Mouse (Mus musculus) MEL (cell line): ENCODE data around the gene Mmp21.

Source experiments
- BHLHE40 ChIP-seq: IDR thresholded peaks from 2 replicates; pipeline ENCODE4 v1.6.1; 2012; ENCODE audit warnings: low read depth, mild to moderate bottlenecking, inconsistent platforms, low read length, improper control_type of control experiment, borderline replicate concordance
- CTCF ChIP-seq, 3 experiments: IDR thresholded peaks in 2 of 3; conservative IDR thresholded peaks in 1 of 3; 2 replicates each; pipeline ENCODE4 v1.5.1; 2011 to 2012; ENCODE audit warnings: low read length in 3 of 3, low read depth in 2 of 3, mild to moderate bottlenecking in 2 of 3, improper control_type of control experiment in 1 of 3, inconsistent platforms in 1 of 3, mixed read lengths in 1 of 3, moderate library complexity in 1 of 3; ENCODE audit not compliant: control insufficient read depth in 1 of 3, insufficient read depth in 1 of 3, poor library complexity in 1 of 3, severe bottlenecking in 1 of 3
- EP300 ChIP-seq, 2 experiments: IDR thresholded peaks; 2 replicates each; pipeline ENCODE4 v1.6.1; 2011; ENCODE audit warnings: improper control_type of control experiment in 2 of 2, low read length in 2 of 2, low read depth in 1 of 2, mild to moderate bottlenecking in 1 of 2
- GATA1 ChIP-seq: IDR thresholded peaks from 2 replicates; pipeline ENCODE4 v1.6.1; 2011; ENCODE audit warnings: low read depth, low read length, improper control_type of control experiment
- HCFC1 ChIP-seq: IDR thresholded peaks from 2 replicates; pipeline ENCODE4 v1.6.1; 2012; ENCODE audit warnings: low read depth, mild to moderate bottlenecking, inconsistent platforms, low read length, improper control_type of control experiment, moderate library complexity
- MAZ ChIP-seq: IDR thresholded peaks from 2 replicates; pipeline ENCODE4 v1.6.1; 2012; ENCODE audit warnings: low read depth, mild to moderate bottlenecking, inconsistent platforms, low read length, improper control_type of control experiment
- NELFE ChIP-seq: IDR thresholded peaks from 2 replicates; pipeline ENCODE4 v1.6.1; 2011; ENCODE audit warnings: low read depth, low read length, improper control_type of control experiment
- POLR2A ChIP-seq, 2 experiments: IDR thresholded peaks; 2 replicates each; pipeline ENCODE4 v1.6.1; 2011 to 2012; ENCODE audit warnings: low read length in 2 of 2, mild to moderate bottlenecking in 2 of 2, control low read depth in 1 of 2, improper control_type of control experiment in 1 of 2, low read depth in 1 of 2, moderate library complexity in 1 of 2; ENCODE audit not compliant: control insufficient read depth in 1 of 2, insufficient read depth in 1 of 2, poor library complexity in 1 of 2
- POLR2AphosphoS2 ChIP-seq: IDR thresholded peaks from 2 replicates; pipeline ENCODE4 v1.6.1; 2011; ENCODE audit warnings: low read length, improper control_type of control experiment
- RCOR1 ChIP-seq: IDR thresholded peaks from 2 replicates; pipeline ENCODE4 v1.6.1; 2012; ENCODE audit warnings: low read depth, mild to moderate bottlenecking, inconsistent platforms, low read length, improper control_type of control experiment
- SMC3 ChIP-seq: IDR thresholded peaks from 2 replicates; pipeline ENCODE4 v1.6.1; 2011; ENCODE audit warnings: low read depth, low read length, improper control_type of control experiment

- TF ChIP-seq NELFE, result no peak
- no peak for TF ChIP-seq POLR2A (IDR thresholded peaks at IDR 0.05; ENCODE audit: control insufficient read depth in 1 of 2, insufficient read depth in 1 of 2, low read depth in 1 of 2, low read length in 2 of 2, poor library complexity in 1 of 2)
- TF ChIP-seq HCFC1, result no peak
- TF ChIP-seq MAZ, result no peak
- TF ChIP-seq RCOR1, result no peak
- no peak for TF ChIP-seq SMC3
- TF ChIP-seq EP300 (IDR thresholded peaks at IDR 0.05; ENCODE audit: low read depth in 1 of 2, low read length in 2 of 2), result no peak
- no peak for TF ChIP-seq GATA1
- TF ChIP-seq BHLHE40, result no peak
- no peak for TF ChIP-seq CTCF (IDR thresholded peaks at IDR 0.05 in 2 of 3, conservative IDR thresholded peaks at IDR 0.05 in 1 of 3; ENCODE audit: control insufficient read depth in 1 of 3, insufficient read depth in 1 of 3, low read depth in 2 of 3, low read length in 3 of 3, poor library complexity in 1 of 3, severe bottlenecking in 1 of 3)
- TF ChIP-seq POLR2AphosphoS2, result no peak
Measured at GRCm38 (mm10) chr7:133725571-133725970, 45.7 kb upstream of the Mmp21 start.
